Mouse (Mus musculus) hindlimb bud, embryonic 11.5 days (tissue): ENCODE measurements around the gene Ghrh.
"Not testable (repeated sequence)": the region's sequence is repeated elsewhere in the genome, so short reads cannot be mapped to it uniquely, and the experiment has no call there.

ENCODE experiments used
- DNase-seq: peaks from one replicate; pipeline ENCODE4 v3.0.0-alpha.2; 2012; ENCODE audit warnings: low read depth, low spot score; ENCODE audit errors: extremely low spot score

The Ghrh gene

DNA sequence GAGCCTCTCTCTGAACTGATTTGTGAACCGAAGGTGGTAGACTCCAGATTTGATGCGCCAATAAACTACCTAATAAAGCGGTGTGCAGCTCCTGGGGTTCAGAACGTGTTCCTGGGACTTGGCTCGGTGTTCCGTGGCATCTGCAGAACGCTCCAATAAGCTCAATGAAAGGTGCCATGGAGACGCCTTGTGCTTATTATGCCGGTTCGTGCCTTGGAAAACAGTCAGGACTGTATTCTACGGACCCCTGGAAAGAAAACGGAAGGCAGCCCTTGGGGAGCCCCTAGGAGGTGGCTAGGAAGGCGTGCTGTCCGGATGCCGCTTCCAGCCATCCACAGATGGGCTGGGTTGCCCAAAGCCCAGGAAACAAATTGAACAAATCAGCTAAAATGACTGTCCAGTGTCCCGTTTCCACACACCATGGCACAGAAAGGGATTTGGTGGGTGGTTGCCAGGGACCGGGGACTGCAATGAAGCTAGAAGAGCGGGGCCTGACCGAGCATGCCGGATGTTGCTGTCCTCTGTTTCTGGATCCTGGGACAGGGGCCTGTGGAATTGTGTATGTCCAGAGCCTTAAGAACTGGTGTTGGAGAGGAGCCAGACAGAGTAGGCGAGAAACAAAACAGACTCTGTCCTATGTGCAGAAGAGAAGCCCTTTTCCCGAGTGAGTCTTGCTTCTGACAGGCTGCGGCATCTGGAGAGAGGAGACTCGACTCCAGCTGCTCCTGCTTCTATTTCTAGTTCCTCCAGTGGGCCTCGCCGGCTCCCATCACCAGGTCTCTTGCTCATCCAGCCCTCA, at the start of gene Ghrh:
Gene Ghrh (minus strand): TSS at position 146 of the 799 bp plus-strand sequence.
- DNase-seq = no peak

- no peak for DNase-seq
Observed at GRCm38 (mm10) chr2:157395960-157396359, 48.7 kb upstream of the Ghrh start.

- DNase-seq = no peak
Observed at GRCm38 (mm10) chr2:157395371-157395770, 48.1 kb upstream of the Ghrh start.

- DNase-seq = no peak
Observed at GRCm38 (mm10) chr2:157394868-157395267, 47.6 kb upstream of the Ghrh start.

DNA sequence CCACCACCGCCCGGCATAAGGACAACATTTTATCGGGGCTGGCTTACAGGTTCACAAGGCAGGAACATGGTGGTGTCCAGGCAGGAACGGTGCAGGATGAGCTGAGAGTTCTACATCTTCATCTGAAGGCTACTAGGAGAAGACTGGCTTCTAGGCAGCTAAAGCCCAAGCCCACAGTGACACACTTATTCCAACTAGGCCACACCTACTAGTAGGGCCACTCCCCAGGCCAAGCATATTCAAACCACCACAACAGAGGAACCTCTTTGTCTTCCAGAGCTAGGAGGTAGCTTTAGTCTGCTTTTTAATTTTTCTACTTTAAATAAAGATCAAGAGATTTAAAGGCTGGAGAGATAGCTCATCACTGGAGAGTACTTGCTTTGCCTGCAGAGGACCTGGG, 46.2 kb upstream of the Ghrh start:
- DNase-seq = no peak

- DNase-seq = no peak
Observed at GRCm38 (mm10) chr2:157392331-157392730, 45.0 kb upstream of the Ghrh start.

DNA sequence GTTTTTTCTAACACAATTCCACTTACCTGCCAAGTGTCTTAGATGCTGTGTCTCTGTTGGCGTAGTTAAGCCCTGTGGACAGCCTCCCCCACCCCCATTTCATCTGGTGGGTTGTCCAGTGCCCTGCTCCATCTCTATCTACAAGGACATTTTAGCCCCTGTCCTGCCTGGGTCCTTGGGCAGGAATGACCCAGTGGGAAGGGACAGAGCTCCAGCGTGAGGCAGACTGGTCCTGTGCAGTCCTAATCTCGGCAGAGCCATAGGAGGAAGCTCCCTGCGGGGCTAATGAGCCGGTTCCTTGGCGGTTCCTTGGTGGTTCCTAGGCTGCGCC, 42.2 kb upstream of the Ghrh start:
- no peak for DNase-seq

- DNase-seq = not testable (repeated sequence)
Observed at GRCm38 (mm10) chr2:157388901-157389590, 41.7 kb upstream of the Ghrh start.

DNA sequence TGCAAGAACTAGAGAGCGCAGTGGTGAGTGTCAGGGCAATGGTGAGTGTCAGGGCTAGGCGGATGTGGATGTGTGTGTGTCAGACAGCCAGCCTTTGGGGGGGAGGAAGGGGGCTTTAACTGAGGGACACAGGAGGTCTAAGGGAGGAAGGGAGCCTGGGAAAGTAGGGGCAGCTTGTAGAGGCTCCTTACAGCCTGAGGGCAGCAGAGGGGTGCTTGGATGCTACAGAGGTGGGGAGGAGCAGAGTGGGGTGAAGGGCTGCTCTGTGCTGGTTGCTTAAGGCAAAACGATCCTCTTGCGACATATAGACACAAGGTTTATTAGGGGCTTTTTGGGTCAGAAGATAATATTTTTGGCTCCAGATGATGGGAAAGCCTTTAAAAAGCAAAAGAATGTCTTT, 37.5 kb upstream of the Ghrh start:
- DNase-seq = no peak

DNA sequence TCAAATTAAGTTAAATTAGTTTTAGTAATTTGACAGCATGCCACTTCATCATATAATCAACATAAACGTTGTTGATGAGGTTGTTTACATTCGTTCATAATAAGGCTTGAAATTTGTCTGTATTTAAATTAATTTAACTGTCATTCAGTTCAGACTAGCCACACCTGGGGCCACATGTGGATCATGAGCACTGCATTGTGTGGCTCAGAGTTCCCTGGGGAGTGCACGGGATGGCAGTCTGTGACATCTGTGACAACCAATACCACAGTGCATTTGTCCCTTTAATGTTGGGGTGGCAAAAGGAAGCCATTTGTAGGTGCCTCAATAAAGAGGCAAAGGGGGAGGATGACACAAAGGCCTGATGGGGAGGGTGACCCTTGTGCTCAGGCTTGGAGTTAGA, 29.7 kb upstream of the Ghrh start:
- DNase-seq = no peak

DNA sequence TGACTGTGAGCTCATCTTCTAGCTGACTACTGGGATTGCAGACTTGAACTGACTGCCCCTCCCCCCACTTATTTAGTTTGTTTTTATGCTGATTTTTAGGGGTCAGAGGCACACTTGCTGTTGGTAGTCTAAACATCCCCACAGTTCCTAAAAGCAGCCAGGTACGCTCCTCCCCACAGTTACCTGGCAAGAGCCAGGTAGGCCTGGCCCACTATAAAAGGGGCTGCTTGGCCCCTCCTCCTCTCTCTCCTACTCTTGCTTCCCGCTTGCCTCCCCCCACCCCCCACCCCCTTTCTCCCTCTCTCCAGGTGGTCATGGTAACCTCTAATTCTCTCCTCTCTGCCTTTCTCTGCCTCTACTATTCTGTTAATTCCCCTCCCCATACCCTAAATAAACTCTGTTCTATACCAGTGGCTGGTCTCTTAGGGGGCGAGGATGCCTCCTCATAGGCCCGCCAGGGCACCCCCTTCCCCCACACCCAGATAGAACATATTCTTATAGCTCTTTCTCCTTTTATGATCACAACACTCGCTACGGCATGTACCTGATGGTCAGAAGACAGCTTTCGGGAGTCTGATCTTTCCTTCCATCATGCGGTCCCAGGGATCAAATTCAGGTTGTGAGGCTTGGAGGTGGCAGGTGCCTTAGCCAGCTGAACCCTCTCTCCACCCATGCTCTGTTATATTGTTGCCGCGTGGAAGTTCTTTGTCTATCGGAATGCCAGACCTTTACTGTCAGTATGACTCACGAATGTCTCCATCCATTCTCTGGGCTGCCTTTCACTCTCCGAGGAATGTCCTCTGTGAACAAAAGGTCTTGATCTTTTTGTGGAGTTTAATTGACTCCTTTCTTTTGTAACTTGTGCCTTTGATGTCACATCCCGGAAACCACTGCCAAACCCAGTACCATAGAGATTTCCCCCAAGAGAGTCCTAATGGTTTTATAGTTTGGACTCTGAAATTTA, 28.8 kb upstream of the Ghrh start:
- DNase-seq = no peak

DNA sequence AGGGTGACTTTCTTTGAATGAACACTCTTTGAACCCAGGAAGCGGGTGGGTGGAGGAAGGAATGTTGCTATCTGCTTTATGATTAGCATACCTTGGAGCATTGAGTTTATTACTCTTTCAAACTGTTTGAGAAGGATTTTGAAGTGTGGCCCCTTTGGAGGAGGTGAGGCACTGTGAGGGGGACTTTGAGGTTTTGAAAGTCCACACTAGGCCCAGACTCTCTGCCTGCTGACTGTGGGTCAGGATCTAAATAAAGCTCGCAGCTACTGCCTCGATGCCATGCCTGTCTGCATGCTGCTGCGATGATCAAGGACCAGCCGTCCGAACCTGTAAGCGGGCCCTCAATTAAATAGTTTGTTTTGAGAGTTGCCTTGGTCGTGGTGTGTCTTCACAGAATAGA, 27.7 kb upstream of the Ghrh start:
- no peak for DNase-seq

DNA sequence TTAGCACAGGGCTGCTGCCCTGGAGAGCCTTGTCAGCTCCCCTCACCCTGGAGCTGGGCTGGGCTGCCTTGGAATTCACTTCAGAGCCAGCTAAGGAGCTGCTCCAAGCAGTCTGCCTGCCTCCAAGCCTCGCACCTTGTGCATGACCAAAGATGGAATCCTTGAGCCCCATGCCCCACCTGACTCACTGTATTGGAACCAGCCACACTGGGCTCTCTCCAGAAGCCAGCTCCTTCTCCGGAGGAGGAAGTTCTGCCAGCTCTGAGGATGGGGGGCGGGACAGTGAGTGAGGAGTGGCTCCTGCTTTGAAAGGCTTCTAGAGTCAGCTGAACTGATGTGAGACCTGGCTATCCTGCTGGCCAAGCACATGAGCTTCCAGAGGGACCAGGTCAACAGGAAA, 26.4 kb upstream of the Ghrh start:
- no peak for DNase-seq

GRCm38 (mm10) chr2:157371696-157372095, 24.4 kb upstream of the Ghrh start:
- no peak for DNase-seq

GRCm38 (mm10) chr2:157367991-157368390, 20.7 kb upstream of the Ghrh start:
- no peak for DNase-seq

- peak; percentile 62 for DNase-seq
Observed at GRCm38 (mm10) chr2:157367184-157367893, 20.0 kb upstream of the Ghrh start, which contains the start of gene Manbal. TSS of gene Manbal (plus strand) at chr2:157367594.

DNA sequence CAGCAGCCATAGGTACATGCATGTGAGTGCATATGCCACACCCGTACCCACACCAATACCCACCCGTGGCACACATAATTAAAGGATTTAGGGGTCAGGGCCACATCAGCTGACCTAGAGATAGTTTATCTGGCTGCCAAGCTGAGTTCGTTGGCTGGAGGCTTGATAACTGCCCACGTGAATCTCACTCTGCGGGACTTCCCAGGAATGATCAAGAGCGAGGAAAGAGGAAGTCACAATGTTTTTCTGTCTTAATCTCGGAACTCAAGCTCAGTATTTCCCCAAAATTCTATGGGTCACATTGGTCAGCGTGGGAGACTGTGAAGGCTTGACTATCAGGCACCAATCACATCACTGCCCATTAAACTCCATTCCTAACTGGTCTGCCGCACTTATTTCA, 19.5 kb upstream of the Ghrh start:
- DNase-seq = no peak

DNA sequence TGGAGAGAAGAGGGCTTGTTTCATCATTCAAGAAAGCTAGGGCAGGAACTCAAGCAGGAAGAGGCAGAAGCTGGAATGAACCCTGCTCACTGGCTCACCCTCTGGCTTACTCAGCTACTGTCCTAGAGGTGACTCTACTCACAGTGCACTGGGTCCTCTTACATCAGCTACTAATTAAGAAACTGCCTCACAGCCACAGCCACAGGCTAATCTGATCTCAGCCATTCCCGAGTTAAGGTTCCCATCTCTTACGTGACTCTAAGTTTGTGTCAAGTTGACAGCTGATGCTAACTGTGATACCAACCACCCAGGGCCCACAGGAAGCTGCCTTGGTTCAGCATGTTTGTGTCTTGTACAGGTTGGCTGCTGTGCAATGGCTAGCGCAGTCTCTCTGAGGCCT, 15.7 kb upstream of the Ghrh start:
- DNase-seq = no peak

DNA sequence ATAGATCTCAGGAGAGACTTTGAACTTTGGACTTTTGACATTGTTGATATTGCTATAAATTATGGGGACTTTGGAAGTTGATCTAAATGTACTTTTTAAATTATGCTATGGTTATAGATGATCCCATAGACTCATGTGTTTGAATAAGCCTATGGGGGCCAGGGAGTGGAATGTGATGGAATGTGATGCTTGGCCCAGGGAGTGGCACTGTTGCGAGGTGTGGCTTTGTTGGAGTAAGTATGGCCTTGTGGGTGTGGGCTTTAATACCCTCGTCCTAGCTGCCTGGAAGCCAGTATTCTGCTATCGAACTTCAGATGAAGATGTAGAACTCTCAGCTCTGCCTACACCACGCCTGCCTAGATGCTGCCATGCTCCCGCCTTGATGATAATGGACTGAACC, 12.7 kb upstream of the Ghrh start:
- DNase-seq = no peak

DNA sequence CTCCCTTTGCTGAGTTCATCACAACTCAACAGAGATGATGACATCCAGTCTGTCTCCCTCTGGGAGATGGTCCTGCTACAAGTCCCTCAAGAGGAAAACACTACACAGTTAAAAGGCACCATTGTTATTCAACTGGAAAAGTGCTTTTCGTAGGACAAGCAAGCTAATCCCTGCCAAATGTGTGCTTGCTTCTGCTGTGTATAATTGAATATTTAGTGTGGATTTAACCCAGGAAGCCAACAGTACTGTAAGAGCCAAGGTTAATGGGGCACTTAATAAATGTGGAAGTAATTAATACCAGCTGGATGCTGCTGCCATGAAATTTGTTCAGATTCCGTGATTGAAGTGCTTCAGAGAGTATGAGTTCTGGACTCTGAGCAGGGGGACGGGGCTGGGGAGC, 6.8 kb upstream of the Ghrh start:
- no peak for DNase-seq

DNA sequence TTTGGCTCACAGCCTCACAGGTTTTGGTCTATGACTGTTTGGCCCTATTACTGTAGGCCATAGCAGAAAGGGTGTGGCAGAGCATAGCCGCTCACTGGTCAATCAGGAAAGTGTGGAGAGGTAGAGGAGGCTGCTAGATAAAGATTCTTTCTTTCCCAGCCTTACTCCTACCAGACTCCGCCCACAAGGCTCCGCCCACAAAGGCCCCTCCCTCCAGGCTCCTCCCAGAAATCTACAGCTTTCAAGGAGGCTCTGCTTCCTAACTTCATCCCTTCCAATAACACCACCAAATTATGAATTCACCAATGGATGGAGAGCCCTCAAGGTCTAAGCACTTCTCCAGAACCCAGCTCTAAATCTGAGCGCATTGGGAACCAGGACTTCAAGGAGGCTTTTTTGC, 5.9 kb upstream of the Ghrh start:
- no peak for DNase-seq
